Comparison of ENCODE assay signal across 17 mouse cellular contexts in genomic region chr14:59721356-59721755, GRCm38 (mm10).
DNase-seq lines count a peak whose midpoint lies in the region; ATAC-seq and TF ChIP-seq lines count a peak whose summit lies in the region.
"Had no signal": no experiment of that assay in that cellular context is flagged by ENCODE, and none has a peak within 500 bp of the region (broad histone marks: within the 10 kb centered on the region; RNA-seq: fewer than 3 reads in every experiment).

No protein-coding gene starts in this region.

- H3K27ac ChIP-seq in hindbrain, postnatal 0 days: no peak overlapping the region
- no peak overlapping the region for H3K27ac ChIP-seq in hindbrain, embryonic 16.5 days (ENCODE audit: low read depth, low read length)
- H3K27ac ChIP-seq: hindbrain, embryonic 13.5 days; left cerebral cortex, adult 2 months; neural tube, embryonic 12.5 days had no signal

- H3K9ac ChIP-seq in hindbrain, postnatal 0 days (replicated peaks; ENCODE audit: low read length): no peak overlapping the region
- H3K9ac ChIP-seq in hindbrain, embryonic 16.5 days (ENCODE audit: low read depth, low read length): no peak overlapping the region
- H3K9ac ChIP-seq: hindbrain, embryonic 13.5 days; lung, embryonic 14.5 days; neural tube, embryonic 12.5 days had no signal

- peak; percentile 46 for DNase-seq in hindbrain, postnatal 0 days (ENCODE audit: low spot score)
- DNase-seq in brain, adult 2 months (ENCODE audit: low read depth, low spot score): peak; percentile 46
- peak; percentile 23 to 28 for DNase-seq in cerebellum, adult 18-20 months
- peak; percentile 53 for DNase-seq in gastrocnemius, postnatal 14 days
- DNase-seq in thymus, adult 18-20 months: no peak
- no peak for DNase-seq in left cerebral cortex, adult 11 months (ENCODE audit: low spot score)
- DNase-seq: adrenal gland, postnatal 14 days; liver; thymus, adult 2 months had no signal

- intact Hi-C loops in gastrocnemius, postnatal 14 days (cut with DNase I; ENCODE audit: low total_unique reads): no loop called here

- no peak for ATAC-seq in hindbrain, postnatal 0 days
- ATAC-seq in hindbrain, embryonic 16.5 days: no peak
- ATAC-seq: forebrain, embryonic 14.5 days; intestine, postnatal 0 days; midbrain, embryonic 16.5 days had no signal

- no peaks in the 10 kb centered on the region for H3K4me1 ChIP-seq in hindbrain, postnatal 0 days (ENCODE audit: insufficient read depth, low read length)
- no peaks in the 10 kb centered on the region; the same call in 1 of the 2 replicates for H3K4me1 ChIP-seq in hindbrain, embryonic 16.5 days (ENCODE audit: control insufficient read depth, insufficient read depth, low read depth, low read length)
- H3K4me1 ChIP-seq: hindbrain, embryonic 13.5 days; neural tube, embryonic 12.5 days had no signal

- WGBS in hindbrain, postnatal 0 days: 62% methylated on average over 3 of the region's 3 CpGs
- 81% methylated on average over 3 of the region's 3 CpGs for WGBS in hindbrain, embryonic 16.5 days

- no peak for TF ChIP-seq CTCF in hindbrain, postnatal 0 days (IDR thresholded peaks at IDR 0.05; ENCODE audit: low read depth)

- no peak overlapping the region for H3K4me3 ChIP-seq in hindbrain, postnatal 0 days (ENCODE audit: low read length)
- no peak overlapping the region for H3K4me3 ChIP-seq in hindbrain, embryonic 16.5 days (ENCODE audit: low read length)
- H3K4me3 ChIP-seq: hindbrain, embryonic 13.5 days; left cerebral cortex, adult 2 months; neural tube, embryonic 12.5 days had no signal

- no peaks in the 10 kb centered on the region for H3K36me3 ChIP-seq in hindbrain, postnatal 0 days (ENCODE audit: insufficient read depth, low read length)
- H3K36me3 ChIP-seq in hindbrain, embryonic 16.5 days (ENCODE audit: control insufficient read depth, insufficient read depth, low read length): no peaks in the 10 kb centered on the region
- H3K36me3 ChIP-seq: hindbrain, embryonic 13.5 days; neural tube, embryonic 12.5 days had no signal

- no peaks in the 10 kb centered on the region for H3K27me3 ChIP-seq in hindbrain, postnatal 0 days (ENCODE audit: insufficient read depth, low read length)
- no peaks in the 10 kb centered on the region; the same call in 1 of the 2 replicates for H3K27me3 ChIP-seq in hindbrain, embryonic 16.5 days (replicated peaks; ENCODE audit: control insufficient read depth, insufficient read depth, low read length)

- H3K9me3 ChIP-seq in hindbrain, postnatal 0 days (ENCODE audit: low read length): no peaks in the 10 kb centered on the region
- no peaks in the 10 kb centered on the region for H3K9me3 ChIP-seq in hindbrain, embryonic 16.5 days (ENCODE audit: control insufficient read depth, low read length)
- H3K9me3 ChIP-seq: hindbrain, embryonic 13.5 days; neural tube, embryonic 12.5 days had no signal

- H3K4me2 ChIP-seq in hindbrain, postnatal 0 days (ENCODE audit: low read depth, low read length): no peak overlapping the region
- H3K4me2 ChIP-seq in hindbrain, embryonic 16.5 days (ENCODE audit: low read length): no peak overlapping the region
- H3K4me2 ChIP-seq: hindbrain, embryonic 13.5 days; lung, embryonic 14.5 days; neural tube, embryonic 12.5 days had no signal

Comparison
In these comparisons a context has a peak if more than half of its experiments do, and no peak if none do; other contexts are left out.
1. DNase-seq: peak in hindbrain, postnatal 0 days (single experiment), brain, adult 2 months (single experiment), cerebellum, adult 18-20 months (2 of 2) and gastrocnemius, postnatal 14 days (single experiment); none in thymus, adult 18-20 months (0 of 2) and left cerebral cortex, adult 11 months (single experiment).